Mouse (Mus musculus) heart, postnatal 4 days (tissue): ENCODE measurements around the gene Mesp2. TPM values are rescaled to one million over a fixed set of nuclear protein-coding genes. Genes with fewer than 3 reads are reported as not detected.

ENCODE experiments used
- DNase-seq: peaks from one replicate; pipeline ENCODE4 v3.0.0; 2021
- total RNA-seq, 2 experiments: library from RNA; stranded (reverse); gene quantifications; 2 replicates each; pipeline ENCODE4 v1.2.3; 2021

The Mesp2 gene
- total RNA-seq, 2 experiments from 2014 or later, result 0.36 TPM; not detected in 1

DNA sequence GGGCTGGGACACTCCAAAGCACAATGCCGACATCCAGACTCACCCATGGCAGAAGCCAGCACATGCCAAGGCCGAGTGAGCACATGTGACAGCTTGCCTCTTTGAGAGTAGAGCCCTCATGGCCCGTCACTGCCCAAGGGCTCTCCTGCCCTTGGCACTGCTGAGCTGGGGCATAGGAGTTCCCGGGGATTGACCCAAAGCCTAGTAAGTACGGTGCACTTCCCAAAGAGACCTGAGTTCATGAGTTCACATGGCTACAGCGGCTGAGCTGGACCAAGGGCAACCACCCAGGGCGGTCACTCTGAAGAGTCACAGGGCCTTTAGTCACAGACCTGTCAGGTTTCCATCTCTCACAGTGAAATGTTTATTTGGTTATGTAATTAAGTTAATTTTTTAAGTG lies 2.0 kb upstream of the Mesp2 start:
- DNase-seq, result no peak

DNA sequence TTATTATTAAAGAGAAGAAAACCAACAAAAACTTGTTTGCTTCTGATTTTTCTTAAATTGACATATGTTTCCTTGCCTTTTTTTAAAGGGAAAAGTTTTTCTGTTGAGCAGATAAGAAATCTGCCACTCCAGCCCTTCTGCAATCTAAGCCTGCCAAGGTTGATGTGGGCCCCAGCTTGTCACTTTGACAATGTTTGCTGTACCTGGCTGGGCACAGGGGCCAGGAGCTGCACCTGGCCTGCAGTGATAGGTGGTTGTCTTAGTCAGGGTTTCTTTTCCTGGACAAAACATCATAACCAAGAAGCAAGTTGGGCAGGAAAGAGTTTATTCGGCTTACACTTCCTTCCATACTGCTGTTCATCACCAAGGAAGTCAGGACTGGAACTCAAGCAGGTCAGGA lies 2.9 kb downstream of the Mesp2 start:
- DNase-seq, result no peak

DNA sequence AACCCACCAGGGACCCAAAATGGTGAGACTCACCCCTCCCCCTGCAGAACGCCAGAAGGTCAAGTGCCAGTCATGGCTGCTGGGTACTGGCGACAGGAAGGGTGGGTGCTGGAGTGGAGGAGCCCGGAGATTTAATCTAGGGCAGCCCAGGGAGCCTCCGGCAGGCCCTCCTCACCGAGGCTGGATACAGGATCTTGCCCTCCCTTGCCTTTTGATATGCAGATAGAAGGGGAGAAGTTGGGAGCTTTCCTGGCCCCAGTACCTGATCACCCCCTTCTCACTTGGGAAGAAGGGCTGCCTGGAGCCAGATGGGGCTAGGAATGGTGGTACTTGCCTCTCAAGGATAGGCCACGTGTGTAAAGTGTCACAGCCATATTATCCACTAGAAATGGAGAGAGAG lies 7.8 kb downstream of the Mesp2 start:
- no peak for DNase-seq

DNA sequence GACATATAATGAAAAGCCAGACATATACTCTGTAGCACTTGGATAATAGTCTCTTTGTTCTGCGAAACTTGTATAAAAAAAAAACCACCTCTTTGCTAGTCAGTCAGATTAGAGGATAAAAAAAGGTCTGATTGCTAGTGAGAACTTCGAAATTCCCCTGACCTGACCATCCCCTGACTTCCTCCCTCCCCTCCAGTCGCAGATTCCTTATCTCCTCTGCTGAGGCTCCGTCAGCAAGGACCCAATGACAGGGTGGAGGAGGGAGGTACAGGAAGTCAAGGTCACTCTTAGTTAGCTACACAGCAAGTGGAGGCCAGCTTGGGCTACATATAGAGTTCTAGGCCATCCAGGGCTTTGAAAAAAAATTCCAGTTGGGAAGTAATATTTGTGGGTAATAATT lies 9.0 kb downstream of the Mesp2 start:
- DNase-seq, result no peak

DNA sequence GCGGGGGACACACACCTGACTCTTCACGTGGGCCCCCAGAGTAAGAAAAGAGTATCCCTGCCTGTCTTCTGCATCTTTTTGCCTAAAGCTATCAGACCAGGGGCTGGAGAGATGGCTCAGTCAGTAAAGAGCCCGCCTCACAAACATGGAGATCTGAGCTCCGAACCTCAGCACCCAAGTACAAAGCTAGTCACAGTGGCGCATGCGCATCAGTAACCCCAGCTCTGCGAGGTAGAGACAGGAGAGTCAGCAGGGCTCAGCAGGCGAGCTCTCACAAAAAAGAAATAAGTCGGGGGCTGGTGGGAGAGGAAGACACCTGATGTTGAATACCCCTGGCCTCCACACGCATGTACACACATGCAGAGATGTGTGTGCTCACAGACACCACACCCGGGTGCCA lies 9.5 kb downstream of the Mesp2 start:
- DNase-seq, result no peak

DNA sequence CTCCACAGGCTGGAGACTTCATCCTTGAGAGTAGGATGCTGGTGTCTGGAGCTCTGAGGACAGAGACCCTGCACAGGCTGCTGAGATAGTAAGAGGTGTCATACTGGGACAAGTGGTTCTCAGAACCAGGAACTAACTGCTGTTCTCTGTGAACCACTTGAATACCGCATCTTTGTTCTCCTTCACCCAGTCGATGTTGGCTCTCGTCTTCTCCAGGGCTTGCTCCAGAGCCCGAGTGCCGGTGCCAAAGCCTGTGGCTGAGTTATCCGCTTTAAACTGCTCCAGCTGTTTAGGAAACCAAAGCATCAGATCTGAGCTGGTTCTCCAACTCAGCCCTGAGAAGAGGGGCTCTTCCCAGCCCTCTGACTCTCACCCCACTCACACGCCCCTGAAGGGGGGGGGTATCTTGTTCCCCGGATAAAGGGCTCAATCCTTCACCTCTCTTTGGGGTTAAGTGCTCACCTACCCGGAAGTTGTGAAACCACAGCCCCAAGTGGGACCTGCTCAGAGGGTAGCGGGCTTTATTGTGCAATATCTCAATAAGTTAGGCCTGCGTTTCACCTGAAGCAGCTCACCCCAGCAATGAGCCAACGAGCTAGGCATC lies 11.7 kb downstream of the Mesp2 start:
- DNase-seq, result no peak

DNA sequence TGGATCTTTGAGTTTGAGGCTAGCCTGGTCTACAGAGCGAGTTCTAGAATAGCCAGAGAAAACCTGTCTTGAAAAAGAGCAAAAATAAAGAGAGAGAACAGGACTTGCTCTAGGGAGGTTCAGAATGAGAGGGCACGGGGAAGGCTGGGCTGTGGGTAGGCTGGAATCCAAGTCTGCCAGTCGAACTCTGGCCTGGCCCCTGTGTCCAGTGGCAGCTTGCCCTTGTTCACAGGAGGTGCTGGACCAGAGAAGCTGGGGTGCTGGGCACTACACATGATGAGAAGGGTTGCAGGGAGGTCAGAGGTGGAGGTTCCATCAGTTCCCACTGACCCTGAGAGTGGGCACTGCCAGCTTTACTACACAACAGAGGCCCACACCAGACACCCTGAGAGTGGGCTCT lies 17.8 kb downstream of the Mesp2 start:
- no peak for DNase-seq

DNA sequence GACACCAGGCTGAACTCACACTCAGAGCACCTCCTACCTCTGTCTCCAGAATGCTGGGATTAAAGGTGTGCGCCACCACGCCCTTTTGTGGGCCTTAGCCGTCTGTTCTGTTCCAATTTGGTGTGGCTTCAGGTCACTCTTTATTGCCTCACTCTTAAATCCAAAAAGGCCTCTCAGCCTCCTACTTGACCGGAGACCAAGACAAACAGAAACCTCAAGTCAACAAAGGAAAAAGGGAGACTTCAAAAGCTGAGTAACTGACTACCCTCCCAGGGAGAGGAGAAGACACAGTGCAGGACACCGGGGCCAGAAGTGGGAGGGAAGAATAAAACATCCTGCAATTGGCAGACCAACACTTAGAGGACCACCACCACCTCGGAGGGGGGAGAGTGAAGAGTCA lies 20.6 kb downstream of the Mesp2 start:
- no peak for DNase-seq

DNA sequence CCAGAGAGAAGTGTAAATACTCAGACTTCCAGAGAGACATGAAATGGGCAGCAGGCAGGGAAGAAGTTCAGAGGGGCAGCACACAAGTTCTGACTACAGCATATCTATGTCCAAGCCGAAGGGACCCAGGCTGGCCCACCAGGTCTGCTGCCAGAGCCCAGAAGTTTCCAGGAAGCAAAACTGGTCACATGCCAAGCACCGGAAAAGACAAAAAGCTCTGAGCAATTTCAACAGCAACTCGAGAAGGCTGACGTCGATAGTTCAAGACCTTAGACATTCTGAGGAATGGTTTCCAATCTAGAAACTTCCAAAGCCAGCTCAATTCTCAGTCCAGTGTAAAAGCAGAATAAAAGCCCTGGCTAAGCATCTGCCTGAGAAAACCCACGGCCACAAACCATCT lies 21.1 kb downstream of the Mesp2 start:
- DNase-seq, result peak; percentile 59

DNA sequence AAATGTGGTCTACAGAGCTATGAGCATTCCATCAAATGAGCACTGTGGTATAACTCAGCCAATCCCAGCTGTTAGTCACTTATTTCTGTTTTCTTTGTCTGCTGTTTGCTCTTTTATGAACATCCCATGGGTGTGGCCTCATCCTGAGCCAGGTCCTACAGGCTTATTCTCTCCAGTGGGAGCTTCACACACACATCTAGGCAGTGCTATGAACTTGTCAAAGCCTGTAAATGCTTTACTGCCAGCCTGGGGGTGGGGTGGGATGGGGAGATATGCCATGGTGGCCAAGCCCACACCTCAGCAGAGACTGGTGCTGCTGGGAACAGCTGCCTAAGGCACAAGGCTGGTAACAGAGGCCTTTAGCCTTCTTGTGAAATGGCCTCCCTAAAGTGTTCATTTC lies 22.5 kb downstream of the Mesp2 start:
- DNase-seq, result no peak

DNA sequence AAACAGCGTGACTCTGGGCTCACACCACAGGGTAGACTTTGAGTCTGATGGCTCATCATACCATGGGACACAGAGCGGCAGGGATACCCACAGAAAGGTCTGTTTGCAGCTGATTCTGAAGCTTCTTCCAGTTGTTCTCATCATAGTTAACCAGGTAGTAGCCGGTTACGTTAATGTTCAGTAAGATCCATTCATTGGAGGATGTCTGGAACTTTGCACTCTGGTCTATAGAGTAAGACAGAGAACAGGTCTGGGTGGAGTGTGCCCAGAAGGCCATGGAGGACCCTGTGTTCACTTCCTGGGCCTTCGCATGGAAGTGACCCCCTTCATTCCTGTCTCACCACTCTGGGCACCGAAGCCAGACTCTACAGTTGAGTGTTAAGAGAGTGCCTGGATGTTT lies 24.7 kb downstream of the Mesp2 start:
- DNase-seq, result no peak

DNA sequence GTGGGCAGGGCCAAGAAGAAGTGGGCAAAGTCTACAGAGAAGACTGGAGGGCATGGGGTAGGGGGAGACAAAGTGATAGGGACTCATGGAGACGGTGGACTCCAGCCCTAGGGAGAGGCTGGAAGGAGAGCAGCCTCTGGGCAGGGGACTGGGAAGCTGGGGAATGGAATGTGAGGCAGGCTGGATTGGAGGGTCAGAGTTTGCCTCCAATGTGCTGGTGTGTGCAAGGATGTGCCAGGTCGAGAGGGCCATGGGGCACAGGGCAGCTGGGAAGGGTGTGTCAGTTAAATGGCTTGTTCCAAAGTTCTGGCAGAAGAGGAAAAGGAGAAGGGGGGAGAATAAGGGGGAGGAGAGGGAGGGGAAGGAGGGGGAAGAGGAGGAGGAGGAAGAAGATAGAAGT lies 26.7 kb downstream of the Mesp2 start:
- DNase-seq, result no peak

DNA sequence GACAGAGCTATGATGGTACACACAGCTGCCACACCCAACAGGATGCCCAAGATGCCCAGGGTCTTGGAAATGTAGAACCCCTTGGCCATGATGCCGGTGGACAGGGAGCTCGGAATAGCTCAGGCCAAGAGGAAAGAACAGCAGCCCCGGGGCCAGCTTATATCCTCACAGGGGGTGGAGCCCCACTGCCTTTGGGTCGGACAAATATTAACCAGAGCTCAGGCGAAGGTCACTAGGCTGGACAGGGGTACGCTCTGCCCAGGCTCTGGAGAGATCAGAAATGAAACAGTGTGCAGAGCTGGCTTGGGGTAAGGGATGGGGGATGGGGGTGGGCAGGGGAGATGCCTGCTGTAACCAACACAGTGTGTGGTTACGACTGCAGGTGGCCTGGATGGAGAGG lies 31.6 kb downstream of the Mesp2 start:
- DNase-seq, result no peak

DNA sequence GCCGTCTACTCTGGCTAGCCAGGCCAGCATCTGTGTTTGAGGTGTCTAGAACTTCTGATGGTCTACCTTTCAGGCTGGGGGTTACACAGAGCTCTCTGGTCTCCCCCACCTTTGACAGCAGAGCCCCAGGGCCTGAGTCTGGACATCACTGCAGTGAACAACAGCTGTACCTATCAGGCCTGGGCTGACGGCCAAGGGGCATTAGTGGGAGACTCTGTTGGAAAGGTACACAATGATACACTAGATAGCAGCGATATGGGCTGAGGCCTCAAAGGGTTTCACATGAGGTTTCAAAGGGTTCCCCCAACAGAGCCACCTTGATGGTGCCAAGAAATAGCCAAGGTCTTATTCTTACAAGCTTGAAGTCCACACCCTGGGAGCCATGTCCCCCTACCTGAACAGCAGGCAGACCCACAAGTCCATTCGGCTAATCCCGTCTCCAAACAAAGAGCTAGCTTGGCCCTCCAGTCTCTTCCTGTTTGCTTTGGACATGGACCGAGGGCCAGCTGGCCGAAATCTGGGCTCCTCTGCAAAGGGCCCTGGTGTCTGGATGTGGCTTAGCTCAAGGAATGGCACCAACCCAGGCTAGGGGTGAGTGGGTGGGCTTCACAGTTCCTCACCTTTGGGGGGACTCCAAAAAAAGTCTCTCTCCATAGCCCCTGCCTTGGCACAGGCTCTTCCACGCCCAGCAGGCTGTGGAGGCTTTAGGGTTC lies 33.7 kb downstream of the Mesp2 start:
- DNase-seq, result peak; percentile 59

DNA sequence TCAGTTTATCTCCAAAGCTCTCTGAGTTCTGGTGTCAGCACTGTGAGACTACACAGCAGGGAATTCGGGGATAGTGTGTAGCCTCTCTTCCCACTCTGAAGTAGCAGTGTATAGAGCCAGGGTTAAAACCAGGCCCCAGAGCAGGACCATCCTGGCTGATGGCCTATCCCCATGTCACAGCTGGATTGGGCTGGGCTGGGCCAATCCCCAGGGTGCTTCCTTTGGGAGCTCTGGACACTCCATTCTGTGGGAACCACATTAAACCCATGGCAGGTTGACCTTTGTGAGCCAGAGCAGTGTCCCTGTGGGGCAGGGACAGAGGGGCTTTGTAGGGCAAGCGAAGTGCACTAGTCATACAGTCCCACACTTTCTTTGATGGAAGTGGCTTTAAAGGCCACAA lies 35.8 kb downstream of the Mesp2 start:
- DNase-seq, result peak; percentile 29

DNA sequence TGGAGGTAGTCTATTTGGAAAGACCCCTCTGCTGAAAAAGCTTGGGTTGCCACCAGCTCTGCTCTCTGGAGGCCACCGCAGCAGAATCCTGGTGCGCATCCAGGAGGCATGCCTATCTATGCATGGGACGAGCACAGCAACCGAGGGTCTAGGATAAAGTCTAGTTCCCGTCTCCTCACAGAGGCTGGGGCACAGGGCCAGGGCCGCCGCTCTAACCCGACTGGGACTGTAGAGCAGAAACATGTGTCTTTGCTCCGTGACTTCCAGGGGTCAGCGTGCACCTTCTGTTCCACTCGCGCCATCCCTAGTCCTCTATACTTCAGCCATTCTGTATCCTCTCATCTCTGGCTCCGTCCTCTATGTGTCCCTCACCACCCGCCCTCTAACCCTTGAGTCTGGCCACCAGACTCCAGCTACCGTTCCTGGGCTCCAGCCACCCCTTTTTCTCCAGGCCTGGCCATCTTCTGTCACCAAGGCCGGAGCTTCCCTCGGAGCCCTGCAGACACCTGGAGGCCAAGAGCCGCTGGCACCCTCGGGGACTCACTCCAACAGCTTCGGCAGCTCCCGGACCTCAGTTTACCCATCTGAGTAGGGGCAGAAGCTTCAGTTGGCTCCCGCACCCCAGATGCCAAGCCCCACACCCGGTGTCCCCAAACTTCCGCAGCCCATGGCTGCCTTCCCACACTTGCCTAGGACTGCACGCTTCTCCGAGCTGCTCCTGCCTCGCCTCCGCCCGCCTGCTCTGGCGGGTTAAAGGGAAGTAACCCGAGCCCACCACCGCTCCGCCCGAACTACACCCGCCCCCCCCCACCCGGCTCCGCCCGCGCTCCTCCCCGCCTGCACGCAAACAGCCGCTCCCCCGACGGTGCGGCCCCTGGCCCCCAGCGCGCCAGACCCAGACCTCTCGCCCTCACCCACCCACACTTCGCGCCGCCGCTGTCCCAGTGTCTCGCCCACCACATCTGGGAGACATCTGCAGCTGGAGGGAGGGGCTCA lies 37.2 kb downstream of the Mesp2 start:
- peak; percentile 50 for DNase-seq

DNA sequence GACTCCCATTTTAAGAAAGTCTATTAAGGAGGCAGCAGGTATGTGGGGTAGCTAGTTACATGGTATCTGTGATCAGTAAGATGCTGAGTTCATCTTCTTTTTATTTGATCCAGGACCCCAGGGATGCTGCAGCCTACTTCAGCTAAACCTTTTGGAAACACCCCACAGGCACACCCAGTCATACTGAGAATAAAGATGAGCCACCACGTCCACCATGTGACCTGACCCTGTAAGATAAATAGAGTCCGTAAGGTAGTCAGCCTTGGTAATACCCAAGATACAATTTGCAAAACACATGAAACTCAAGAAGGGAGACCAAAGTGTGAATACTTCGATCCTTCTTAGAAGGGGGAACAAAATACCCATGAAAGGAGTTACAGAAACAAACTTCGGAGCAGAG lies 45.8 kb downstream of the Mesp2 start:
- DNase-seq, result no peak

DNA sequence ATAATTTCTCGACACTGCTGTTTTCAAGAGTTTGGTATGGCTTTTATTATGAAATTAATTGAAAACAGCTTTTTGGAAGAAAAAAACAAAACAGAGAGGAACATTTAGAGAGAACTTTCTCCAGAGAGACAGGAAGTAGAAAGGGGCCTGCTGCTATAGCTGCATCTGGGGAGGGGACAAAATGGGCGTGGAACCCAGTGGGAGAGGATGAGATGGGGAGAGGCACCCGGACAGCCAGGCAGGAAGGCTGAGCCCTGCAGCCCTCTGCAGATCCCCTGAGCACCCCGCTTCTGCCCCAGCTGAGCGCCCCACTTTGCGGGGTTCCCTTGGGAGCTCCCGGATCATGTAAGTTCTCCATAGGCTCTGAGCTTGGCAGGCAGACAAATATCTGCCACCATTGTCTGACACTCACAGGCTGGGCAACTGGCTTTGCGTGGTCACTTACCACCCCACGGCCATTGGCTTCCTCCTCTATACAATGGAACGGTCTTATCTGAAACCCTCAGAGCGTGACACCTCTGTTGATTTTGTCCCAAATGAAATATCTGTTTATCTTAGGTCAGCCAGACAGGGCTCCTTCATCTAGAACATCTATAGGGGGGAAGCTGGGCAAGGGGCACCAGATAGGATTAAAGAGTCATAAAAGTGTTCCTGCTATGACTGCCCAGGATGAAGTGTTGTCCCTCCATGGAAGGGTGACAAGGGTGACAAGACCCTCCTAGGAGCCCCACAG lies 47.8 kb downstream of the Mesp2 start:
- DNase-seq, result peak; percentile 40

DNA sequence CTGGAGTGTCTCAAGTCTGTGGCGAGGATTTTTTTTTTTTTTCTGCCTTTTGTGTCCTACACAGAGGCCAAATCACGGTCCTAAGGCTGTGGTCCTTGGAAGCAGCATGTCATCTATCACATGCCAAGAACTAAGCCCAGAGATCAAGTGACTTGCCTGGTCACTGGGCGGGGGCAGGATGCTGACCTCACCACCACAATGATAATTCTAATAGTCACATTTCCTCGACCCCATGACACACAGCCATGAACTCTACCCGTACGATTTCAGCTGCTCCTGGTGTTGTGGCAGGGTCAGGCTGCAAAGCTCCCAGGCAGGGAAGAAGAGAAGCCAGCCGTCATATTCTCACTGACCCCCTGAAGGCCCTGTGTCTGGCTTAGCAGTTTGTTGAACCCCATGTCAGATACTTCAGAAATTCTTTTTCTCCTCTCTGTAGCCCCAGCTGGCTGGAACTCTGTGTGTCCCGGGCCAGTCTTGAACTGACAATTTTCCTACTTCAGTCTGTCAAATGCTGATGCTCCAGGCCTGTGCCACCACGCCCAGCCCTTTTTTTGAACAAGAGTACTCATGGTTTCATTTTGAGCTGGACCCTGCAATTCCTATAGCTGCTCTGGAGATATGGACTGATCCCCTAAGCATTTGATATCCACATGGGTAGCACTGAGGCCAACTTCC lies 48.6 kb downstream of the Mesp2 start:
- peak; percentile 16 for DNase-seq

DNA sequence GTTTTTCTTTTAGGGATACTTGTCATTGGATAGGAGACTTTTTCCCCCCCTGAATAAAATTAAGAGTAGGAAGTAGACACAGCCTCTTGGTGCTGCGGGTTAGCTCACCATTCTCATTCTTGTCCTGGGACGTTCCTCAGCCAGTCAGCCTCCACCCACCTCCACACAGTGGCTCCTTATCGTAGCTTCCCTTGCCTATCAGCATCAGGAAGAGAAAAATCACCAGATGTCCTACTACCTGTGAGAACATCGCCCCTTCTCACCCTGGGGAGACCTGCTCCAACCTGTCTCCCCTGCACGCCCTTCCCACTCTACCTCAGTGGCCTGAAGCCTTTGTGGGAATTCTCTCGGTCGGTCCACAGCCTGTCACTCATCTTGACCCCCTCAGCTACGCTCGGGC lies 50.3 kb downstream of the Mesp2 start, which contains the start of gene Anpep:
Gene Anpep (minus strand): TSS at position 249 of the 400 bp plus-strand sequence.
- no peak for DNase-seq

DNA sequence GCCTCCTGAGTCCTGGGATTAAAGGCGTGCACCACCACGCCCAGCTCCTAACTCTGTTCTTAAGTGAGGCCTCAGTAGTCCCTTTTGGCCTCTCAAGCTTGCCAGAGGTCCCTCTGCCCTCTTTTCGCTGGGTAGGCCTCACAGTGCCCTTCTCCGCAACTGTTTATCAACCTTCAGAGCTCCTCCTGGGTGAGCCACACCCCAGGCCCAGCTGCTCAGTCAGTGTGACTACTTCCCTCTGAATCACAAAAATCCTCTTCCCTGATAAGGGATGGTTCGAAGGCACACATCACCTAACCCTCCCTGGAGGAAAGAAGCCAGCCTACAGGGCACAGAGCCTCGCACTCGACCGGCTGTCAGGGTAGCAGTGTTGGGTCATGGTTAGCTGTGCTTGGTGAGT lies 51.3 kb downstream of the Mesp2 start:
- DNase-seq, result no peak
